Mouse (Mus musculus) layer of hippocampus, adult 9-11 months (tissue): Measurements from ENCODE around the gene Scrt2.
A peak's percentile ranks its signal among the peaks of the same experiment; 100 is the strongest.

Experiments
- DNase-seq: peaks from one replicate; pipeline ENCODE4 v3.0.0; 2022

The Scrt2 gene

DNA sequence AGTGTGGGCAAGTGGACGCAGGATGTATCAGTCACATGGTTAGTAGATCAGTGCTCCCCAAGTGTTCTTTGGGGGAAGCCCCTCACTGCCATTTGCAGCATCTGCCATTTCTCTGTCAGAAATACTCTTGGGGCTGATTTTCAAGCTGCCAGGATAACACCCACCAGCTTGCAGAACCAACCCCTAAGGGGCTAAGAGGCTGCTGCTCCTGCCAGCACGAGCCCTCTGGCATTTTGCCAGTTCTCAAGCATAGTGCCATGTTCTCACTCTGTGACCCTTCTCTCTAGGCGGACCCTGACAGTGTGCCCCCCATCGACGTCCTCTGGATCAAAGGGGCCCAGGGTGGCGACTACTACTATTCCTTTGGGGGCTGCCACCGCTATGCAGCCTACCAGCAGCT, 27.4 kb downstream of the Scrt2 start:
- DNase-seq = no peak

DNA sequence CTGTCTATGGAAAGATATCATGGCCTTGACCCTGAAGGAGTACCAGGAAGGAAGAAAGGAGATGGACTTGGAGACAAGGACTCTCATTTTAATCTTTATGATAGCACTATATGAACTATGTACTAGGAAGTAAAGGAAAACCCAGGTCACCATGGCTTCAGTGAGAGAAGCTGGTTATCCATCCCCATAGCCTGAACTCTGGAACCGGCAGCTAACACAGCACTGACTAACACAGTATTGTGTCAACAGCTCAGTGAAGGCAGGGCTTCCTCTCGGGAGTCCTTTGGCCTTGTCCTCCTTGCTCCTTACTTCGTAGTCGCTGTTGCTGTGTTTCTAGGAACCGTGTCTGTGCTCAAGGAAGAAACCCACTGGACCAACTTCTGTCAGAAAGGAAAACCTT, 28.1 kb downstream of the Scrt2 start:
- no peak for DNase-seq

- DNase-seq = no peak
Measured at GRCm38 (mm10) chr2:152111311-152111710, 30.0 kb downstream of the Scrt2 start.

DNA sequence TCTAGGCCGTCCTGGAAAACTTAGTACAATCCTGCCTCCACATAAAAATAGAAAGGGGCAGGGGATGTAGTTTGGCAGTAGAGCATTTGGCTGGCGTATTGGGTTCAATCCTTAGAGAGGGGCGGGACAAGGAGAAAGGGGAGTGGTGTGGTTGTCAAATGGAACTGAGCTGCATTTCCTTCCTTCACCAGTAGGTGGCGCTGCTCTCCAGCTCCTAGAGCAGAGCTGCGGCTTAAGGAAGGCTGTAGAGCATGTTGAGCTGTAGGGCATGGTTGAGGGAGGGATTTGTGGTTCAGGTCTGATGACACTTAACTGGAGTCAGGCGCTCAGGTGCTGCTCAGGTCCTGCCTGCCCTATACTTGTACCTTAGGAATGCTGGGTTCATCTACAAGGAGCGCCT, 30.6 kb downstream of the Scrt2 start:
- DNase-seq = peak; percentile 83

GRCm38 (mm10) chr2:152112490-152112889, 31.2 kb downstream of the Scrt2 start:
- DNase-seq = no peak

GRCm38 (mm10) chr2:152112970-152113369, 31.6 kb downstream of the Scrt2 start:
- peak; percentile 55 for DNase-seq

GRCm38 (mm10) chr2:152114057-152114975, 33.0 kb downstream of the Scrt2 start:
- DNase-seq = no peak

GRCm38 (mm10) chr2:152117694-152118093, 36.4 kb downstream of the Scrt2 start:
- no peak for DNase-seq

DNA sequence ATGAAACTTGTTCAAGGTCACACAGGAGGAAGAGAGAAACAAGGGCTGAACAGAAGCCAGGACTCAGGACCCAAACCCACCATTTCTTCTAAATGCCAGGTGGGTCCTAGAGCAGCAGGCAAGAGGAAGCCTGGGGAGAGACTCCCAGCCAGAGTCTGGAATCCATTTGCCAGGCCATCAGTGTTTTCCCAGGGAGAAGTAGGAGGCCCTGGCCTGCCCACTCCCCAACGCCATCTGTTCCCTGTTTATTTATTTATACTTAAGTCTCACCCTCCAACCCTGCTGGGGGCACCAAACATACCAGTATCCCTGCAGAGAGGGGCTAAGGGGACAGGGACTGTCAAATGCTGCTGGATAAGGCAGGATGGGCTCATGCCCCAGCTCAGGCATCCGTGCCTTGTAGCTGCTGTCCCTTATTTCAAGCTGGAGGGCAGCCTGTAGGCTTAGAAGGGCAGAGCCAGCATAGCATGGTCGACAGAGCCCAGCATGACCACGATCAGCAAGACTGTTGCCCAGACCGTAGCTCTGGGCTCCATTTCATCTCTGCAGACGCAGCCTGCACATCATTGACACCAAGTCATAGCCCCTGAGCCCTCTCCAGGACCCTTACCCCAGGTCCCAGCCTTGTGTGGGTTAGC, 38.0 kb downstream of the Scrt2 start:
- no peak for DNase-seq

DNA sequence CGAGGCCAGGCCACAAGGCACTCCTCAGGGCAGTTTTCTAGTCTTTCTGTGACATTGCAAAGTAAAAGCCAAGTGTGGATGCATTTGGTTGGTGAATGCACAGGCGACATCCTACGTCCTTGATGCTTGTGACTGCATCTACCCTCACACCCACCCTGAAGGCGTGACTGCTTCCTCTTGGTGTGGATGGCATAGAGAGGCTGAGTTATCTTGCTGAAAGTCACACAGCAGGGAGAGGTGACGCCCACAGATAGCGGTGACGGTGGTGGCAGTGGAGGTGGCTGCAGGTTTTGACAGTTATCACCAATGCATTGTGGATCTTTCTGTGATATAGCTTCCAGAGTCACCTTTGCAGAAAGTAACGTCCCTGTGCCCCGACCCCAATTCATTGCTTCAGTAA, 41.6 kb downstream of the Scrt2 start:
- DNase-seq = no peak

GRCm38 (mm10) chr2:152128597-152128996, 47.3 kb downstream of the Scrt2 start:
- DNase-seq = no peak

- no peak for DNase-seq
Measured at GRCm38 (mm10) chr2:152129778-152130177, 48.4 kb downstream of the Scrt2 start.

DNA sequence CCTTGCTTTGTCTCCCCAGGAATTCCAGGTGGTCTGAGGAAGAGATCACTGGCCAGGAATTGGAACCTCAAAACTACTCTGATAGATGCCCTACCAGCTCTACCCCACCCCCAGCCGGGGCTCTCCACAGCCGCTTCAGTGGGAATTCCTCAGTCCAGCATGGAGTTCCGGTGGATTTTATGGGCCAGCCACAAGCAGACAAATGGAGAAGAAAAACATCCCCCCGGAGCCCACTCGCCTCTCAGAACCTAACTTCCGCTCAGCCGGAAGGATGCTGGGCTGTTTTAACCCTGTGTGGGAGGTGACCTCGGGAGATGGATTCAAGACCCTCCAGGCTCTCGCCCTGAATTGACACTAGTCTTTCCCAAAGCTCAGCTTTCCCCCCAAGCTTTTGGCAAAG, 50.7 kb downstream of the Scrt2 start:
- DNase-seq = no peak

- no peak for DNase-seq
Measured at GRCm38 (mm10) chr2:152132691-152133090, 51.4 kb downstream of the Scrt2 start.

GRCm38 (mm10) chr2:152139191-152139987, 58.1 kb downstream of the Scrt2 start:
- peak; percentile 47 for DNase-seq

DNA sequence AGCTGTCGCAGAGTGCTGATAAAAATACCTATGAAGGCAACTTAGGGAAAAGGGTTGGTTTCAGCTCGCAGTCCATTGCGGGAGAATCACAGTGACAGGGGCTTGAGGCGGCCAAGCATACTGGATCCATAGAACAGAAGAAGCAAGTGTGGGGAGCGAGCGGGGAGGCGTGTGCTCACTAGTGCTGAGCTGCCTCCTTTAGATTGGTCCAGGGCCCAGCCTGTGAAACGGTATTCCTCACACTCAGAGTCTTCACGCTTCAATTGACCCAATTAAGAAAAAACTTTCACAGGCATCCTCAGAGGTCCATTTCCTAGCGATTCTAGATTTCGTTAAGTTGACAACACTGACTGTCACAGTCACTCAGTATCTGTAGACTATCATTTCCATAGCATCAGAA, 59.6 kb downstream of the Scrt2 start:
- no peak for DNase-seq

- no peak for DNase-seq
Measured at GRCm38 (mm10) chr2:152141491-152141890, 60.2 kb downstream of the Scrt2 start.

GRCm38 (mm10) chr2:152142046-152142445, 60.7 kb downstream of the Scrt2 start:
- no peak for DNase-seq

GRCm38 (mm10) chr2:152142571-152142970, 61.2 kb downstream of the Scrt2 start:
- DNase-seq = no peak

DNA sequence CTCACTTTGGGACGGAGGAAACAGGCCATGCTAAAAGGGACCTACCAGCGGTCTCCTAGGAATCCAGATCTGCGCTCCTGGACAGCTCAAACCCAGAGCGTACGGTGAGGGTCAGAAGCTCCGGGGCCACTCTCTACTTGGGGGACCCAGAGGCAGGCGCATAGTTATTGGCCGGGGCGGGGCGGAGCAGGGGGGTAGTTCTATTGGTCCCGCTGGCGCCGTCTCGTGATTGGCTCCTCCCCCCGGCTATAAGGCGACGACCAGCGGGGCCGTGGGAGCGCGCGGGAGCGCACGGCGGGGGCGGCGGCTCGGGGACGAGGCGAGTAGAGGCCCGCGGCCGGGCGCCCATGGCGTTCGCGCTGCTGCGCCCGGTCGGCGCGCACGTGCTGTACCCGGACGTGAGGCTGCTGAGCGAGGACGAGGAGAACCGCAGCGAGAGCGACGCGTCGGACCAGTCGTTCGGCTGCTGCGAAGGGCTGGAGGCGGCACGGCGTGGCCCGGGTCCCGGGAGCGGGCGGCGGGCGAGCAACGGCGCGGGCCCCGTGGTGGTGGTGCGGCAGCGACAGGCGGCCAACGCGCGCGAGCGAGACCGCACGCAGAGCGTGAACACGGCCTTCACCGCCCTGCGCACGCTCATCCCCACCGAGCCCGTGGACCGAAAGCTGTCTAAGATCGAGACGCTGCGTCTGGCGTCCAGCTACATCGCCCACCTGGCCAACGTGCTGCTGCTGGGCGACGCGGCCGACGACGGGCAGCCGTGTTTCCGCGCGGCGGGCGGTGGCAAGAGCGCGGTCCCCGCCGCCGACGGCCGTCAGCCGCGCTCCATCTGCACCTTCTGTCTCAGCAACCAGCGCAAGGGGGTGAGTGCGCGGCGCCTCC, 62.2 kb downstream of the Scrt2 start, which contains the start of gene Tcf15:
Gene Tcf15 (plus strand): TSS at position 283 of the 879 bp plus-strand sequence.
- DNase-seq = no peak

DNA sequence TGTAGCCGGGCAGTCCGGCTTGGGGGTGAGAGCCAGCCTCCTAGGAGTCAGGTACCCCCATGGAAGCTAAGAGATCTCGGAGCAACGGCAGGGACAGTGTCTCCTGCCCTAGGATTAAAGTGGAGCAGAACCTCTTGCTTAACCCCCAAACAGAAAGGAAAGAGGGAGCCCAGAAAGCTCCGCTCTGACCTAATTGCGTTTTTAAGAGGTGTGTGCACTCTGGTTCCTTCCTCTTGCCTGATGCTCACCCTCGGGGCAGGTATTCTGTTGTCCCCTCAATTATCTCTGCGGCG, 62.8 kb downstream of the Scrt2 start:
- no peak for DNase-seq

- no peak for DNase-seq
Measured at GRCm38 (mm10) chr2:152144501-152144900, 63.2 kb downstream of the Scrt2 start.
